Mouse (Mus musculus): Measurements from ENCODE around the gene Mical1. TPM values are rescaled to one million over a fixed set of nuclear protein-coding genes. Genes with fewer than 3 reads are reported as not detected.

The Mical1 gene
- total and polyA plus RNA-seq, 3 experiments, result 23.0 to 67.4 (median 36.3) TPM

- Histone ChIP-seq H3K27ac (ENCODE audit: insufficient read depth, low read depth) (no peak overlapping the region), H3K4me1 (ENCODE audit: control insufficient read depth in 1 of 2, insufficient read depth in 2 of 2) (peaks cover 3 to 31% of the 10 kb centered on the region in 2 experiments), H3K36me3 (replicated peaks in 1 of 2; ENCODE audit: control insufficient read depth in 1 of 2, insufficient read depth in 1 of 2, low read length in 1 of 2) (peaks cover 12 to 62% of the 10 kb centered on the region in 2 experiments), H3K9me3 (replicated peaks; ENCODE audit: low read length) (no peaks in the 10 kb centered on the region), H3K27me3 (replicated peaks) (no peaks in the 10 kb centered on the region), H3K79me2 (replicated peaks; ENCODE audit: control insufficient read depth, extremely low read depth, insufficient read depth, poor library complexity, severe bottlenecking) (peaks cover 7% of the 10 kb centered on the region), H3K4me2 (ENCODE audit: insufficient read depth, low read depth, poor library complexity, severe bottlenecking) (no peak overlapping the region), H3K9ac (ENCODE audit: insufficient read depth, low read depth) (no peak overlapping the region), H3K4me3 (replicated peaks in 1 of 3; ENCODE audit: low read depth in 2 of 3, low read length in 2 of 3, poor library complexity in 1 of 3) (no peak overlapping the region)
- TF ChIP-seq ZC3H11A (IDR thresholded peaks at IDR 0.05; ENCODE audit: low read depth, low read length) (no peak), MAZ (IDR thresholded peaks at IDR 0.05; ENCODE audit: low read depth, low read length) (no peak), CHD1 (IDR thresholded peaks at IDR 0.05; ENCODE audit: low read depth, low read length) (no peak)
- DNase-seq (ENCODE audit: extremely low read depth), result no peak
- in situ Hi-C loops (cut with MboI; ENCODE audit: low pct_ligation_motif_present, low pct_unique_long_range_greater_than_20kb, low sequenced_read_pairs), result no loop called here
- dilution Hi-C loops (cut with MboI; ENCODE audit: extremely low pct_ligation_motif_present, extremely low pct_unique_long_range_greater_than_20kb, low sequenced_read_pairs), result no loop called here
Measured at GRCm38 (mm10) chr10:41535991-41536390, 59.9 kb downstream of the Mical1 start.

Other genes with a start within 250 kb of the Mical1 start
- 22.6 and 24.4 TPM in 2 replicates for gene Fig4, start 173.1 kb upstream of the Mical1 start, total RNA-seq (2012; rRNA removed)
- 35.4 and 38.4 TPM in 2 replicates for gene Fig4, start 173.1 kb upstream of the Mical1 start, total RNA-seq (2014; rRNA removed)
- gene Fig4, start 173.1 kb upstream of the Mical1 start, polyA plus RNA-seq (2012; ENCODE audit: insufficient read length, low read depth), result 39.2 and 39.6 TPM in 2 replicates
- gene Ak9, start 172.3 kb upstream of the Mical1 start, total RNA-seq (2012; rRNA removed), result 0.04 TPM in 2 replicates
- gene Ak9, start 172.3 kb upstream of the Mical1 start, total RNA-seq (2014; rRNA removed), result 0.07 and 0.08 TPM in 2 replicates
- gene Ak9, start 172.3 kb upstream of the Mical1 start, polyA plus RNA-seq (2012; ENCODE audit: insufficient read length, low read depth), result 0.11 and 0.31 TPM in 2 replicates
- 11.4 and 11.7 TPM in 2 replicates for gene Zbtb24, start 25.9 kb upstream of the Mical1 start, total RNA-seq (2012; rRNA removed)
- gene Zbtb24, start 25.9 kb upstream of the Mical1 start, total RNA-seq (2014; rRNA removed), result 14.3 and 15.2 TPM in 2 replicates
- gene Zbtb24, start 25.9 kb upstream of the Mical1 start, polyA plus RNA-seq (2012; ENCODE audit: insufficient read length, low read depth), result 10.5 and 11.8 TPM in 2 replicates
- 15.4 and 15.7 TPM in 2 replicates for gene Smpd2, start 14.1 kb downstream of the Mical1 start, total RNA-seq (2012; rRNA removed)
- gene Smpd2, start 14.1 kb downstream of the Mical1 start, total RNA-seq (2014; rRNA removed), result 8.9 and 11.0 TPM in 2 replicates
- gene Smpd2, start 14.1 kb downstream of the Mical1 start, polyA plus RNA-seq (2012; ENCODE audit: insufficient read length, low read depth), result 11.1 and 11.3 TPM in 2 replicates
- not detected in 2 replicates for gene Ppil6, start 14.1 kb downstream of the Mical1 start, total RNA-seq (2012; rRNA removed)
- not detected in 2 replicates for gene Ppil6, start 14.1 kb downstream of the Mical1 start, total RNA-seq (2014; rRNA removed)
- not detected in 2 replicates for gene Ppil6, start 14.1 kb downstream of the Mical1 start, polyA plus RNA-seq (2012; ENCODE audit: insufficient read length, low read depth)
- gene Cd164, start 43.1 kb downstream of the Mical1 start, total RNA-seq (2012; rRNA removed), result 41.0 and 43.6 TPM in 2 replicates
- gene Cd164, start 43.1 kb downstream of the Mical1 start, total RNA-seq (2014; rRNA removed), result 140 and 151 TPM in 2 replicates
- 163 and 191 TPM in 2 replicates for gene Cd164, start 43.1 kb downstream of the Mical1 start, polyA plus RNA-seq (2012; ENCODE audit: insufficient read length, low read depth)
- gene Ccdc162, start 240.3 kb downstream of the Mical1 start, total RNA-seq (2012; rRNA removed), result 0.59 and 0.64 TPM in 2 replicates
- 1.3 and 1.5 TPM in 2 replicates for gene Ccdc162, start 240.3 kb downstream of the Mical1 start, total RNA-seq (2014; rRNA removed)
- gene Ccdc162, start 240.3 kb downstream of the Mical1 start, polyA plus RNA-seq (2012; ENCODE audit: insufficient read length, low read depth), result 1.1 and 1.3 TPM in 2 replicates

Measured in CH12.LX (cell line).